Mouse (Mus musculus): ENCODE results near the gene 2810459M11Rik.

2810459M11Rik gene

GRCm38 (mm10) chr1:86053198-86053921 is 7.7 kb downstream of the 2810459M11Rik start:
- no peak for DNase-seq

DNA sequence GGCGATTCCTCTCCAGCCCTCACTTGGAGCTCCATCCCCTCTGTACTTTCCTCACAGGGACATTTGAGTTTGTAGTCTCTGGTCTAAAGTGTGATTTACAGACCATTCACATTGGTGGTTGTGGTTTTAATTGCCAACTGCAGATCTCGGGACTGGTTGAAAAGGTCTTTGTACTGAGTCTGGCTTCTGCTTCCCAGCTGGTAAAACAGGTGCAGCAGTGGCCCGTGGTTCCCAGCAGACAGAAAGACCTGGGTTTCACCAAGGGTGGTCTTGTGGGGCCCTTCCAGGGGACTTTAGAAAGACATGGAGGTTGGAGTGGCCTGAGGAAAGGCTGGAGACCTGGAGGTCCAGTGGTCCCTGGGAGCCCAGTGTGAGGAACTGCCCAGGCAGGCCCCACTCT is 9.3 kb downstream of the 2810459M11Rik start:
- DNase-seq = no peak

DNA sequence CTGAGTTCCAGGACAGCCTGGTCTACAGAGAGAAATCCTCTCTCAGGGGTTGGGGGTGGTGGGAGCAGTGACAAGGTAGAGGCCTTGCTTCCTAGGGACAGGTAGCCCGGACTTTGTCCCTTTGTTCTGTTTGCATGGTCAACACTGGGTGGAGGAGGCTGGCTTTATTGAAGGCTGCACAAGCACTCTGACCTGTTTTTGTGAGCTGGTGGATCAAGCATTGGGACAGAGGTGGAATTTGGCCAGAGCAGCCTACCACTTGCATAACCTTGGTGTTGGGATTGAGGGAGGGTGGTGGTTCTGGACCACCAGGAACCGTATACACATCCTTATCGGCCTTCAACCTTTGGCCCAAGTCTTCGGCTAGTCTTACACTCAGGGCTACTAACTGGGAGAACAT is 10.6 kb downstream of the 2810459M11Rik start:
- no peak for DNase-seq

- DNase-seq = peak; percentile 95
Observed at GRCm38 (mm10) chr1:86058856-86059769, 13.4 kb downstream of the 2810459M11Rik start.

DNA sequence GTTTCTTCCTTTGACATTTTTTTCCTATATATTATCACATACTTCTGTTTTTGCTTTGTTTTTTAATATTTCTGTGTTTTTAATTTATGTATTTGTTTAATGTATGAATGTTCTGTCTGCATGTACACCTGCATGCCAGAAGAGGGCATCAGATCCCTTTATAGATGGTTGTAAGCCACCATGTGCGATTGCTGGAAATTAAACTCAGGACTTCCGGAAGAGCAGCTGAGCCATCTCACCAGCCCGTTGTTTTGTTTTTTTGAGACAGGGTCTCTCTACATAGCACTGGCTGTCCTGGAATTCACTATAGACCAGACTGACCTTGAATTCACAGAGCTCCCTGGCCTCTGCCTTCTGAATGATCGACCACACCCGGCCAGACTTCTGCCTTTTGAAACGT is 16.9 kb downstream of the 2810459M11Rik start:
- no peak for DNase-seq

- peak; percentile 92 for DNase-seq
Observed at GRCm38 (mm10) chr1:86064271-86064991, 18.8 kb downstream of the 2810459M11Rik start, which contains the start of gene Psmd1. Psmd1 (plus strand) TSS chr1:86064387.

DNA sequence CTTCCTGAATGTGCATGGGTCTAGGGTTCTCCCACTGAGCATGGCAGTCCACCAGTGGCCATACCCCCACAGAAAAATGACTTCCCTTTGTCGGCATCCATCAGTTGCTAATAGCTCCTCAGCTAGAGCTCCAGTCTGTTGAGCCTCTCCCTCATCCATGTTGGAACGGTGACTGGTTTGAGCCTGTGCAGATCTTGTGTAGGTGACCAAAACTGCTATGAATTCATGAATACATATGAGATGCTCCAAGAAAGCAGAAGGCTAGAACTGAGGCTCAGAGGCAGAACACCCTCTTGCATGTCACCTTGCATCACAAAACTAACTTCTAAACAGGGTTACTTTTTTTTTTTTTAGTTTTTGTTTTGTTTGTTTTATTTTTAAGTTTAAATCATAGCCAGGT is 30.9 kb downstream of the 2810459M11Rik start:
- DNase-seq = no peak

DNA sequence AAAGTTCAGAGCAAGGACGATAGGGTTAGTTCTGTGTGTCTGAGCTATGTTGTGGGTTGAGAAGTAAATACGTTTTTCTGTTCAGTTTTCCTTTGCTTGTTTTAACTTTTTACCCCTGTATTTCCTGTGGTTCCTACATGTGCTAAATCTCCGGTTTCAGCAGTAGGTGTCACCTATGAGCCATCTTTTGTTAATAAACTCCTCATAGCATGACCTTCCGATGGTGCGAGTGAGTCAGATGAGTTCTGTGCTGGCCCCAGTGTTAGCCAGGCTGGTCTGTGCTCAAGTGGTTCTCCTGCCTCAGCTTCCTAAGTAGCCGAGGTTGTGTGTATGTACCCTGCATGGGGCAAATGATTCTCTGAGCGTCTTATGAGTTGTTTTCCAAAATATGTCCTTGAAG is 48.8 kb downstream of the 2810459M11Rik start:
- no peak for DNase-seq

DNA sequence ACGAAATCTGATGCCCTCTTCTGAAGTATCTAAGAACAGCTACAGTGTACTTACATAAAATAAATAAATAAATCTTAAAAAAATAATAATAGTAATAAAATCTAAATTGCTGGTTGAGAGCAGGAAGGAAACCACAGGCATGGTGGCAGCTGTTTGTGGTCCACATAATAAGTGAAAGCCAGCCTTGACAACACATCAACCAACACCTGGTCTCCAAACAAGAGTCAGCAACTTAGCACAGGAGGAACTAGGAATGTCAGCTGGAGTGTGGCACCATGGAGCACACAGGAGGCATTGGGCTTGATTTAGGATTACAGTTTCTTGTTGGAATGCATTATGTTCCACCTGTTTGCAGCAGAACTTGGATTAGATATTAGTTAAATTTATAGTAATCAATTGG is 59.4 kb downstream of the 2810459M11Rik start:
- DNase-seq = no peak
